Mouse (Mus musculus): ENCODE results near the gene Sept11. TPM values are rescaled to one million over a fixed set of nuclear protein-coding genes. Genes with fewer than 3 reads are reported as not detected.

Gene Sept11
- polyA plus RNA-seq, 1 experiment from 2014 or later: 172 TPM

DNA sequence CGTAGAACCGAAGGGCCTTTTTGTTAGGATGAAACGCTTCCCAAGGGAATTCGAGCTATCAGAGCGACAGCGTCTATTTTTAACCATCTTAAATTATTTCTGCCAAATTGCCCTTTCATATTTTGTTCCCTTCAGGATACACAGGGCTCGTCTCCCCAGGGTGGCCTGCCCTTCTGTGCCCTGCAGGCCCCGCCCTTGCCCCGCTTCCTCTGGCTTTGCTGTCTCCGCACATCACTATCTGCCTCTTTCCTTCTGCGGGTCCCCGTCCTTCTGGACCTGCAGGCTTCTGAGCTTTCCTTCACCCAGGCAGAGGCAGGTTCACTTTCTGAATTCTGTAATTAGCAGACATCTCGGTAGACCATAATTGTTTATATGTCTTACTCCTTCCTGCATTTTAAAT, 22.6 kb downstream of the Sept11 start:
- Histone ChIP-seq H3K27me3 (no peaks in the 10 kb centered on the region), H3K9me3 (no peaks in the 10 kb centered on the region), H3K9ac (replicated peaks) (no peak overlapping the region), H3K4me1 (replicated peaks) (peaks cover 15% of the 10 kb centered on the region), H3K4me3 (replicated peaks) (no peak overlapping the region), H3K4me2 (replicated peaks) (no peak overlapping the region), H3K36me3 (peaks cover 4% of the 10 kb centered on the region; the same call in 1 of the 2 replicates), H3K27ac (no peak overlapping the region)
- ATAC-seq: no peak
- WGBS: 86% methylated on average over 13 of the region's 13 CpGs

- 77% methylated on average over 8 of the region's 8 CpGs for WGBS
- H3K4me1 ChIP-seq (replicated peaks): peaks cover 15% of the 10 kb centered on the region
- no peak overlapping the region for H3K4me2 ChIP-seq (replicated peaks)
- no peaks in the 10 kb centered on the region for H3K27me3 ChIP-seq
- H3K9me3 ChIP-seq: no peaks in the 10 kb centered on the region
- H3K36me3 ChIP-seq: no peaks in the 10 kb centered on the region; the same call in 1 of the 2 replicates
- ATAC-seq: 0 out of 2 replicates have a peak, but pooled peaks have one; percentile 59
- H3K9ac ChIP-seq (replicated peaks): no peak overlapping the region
- H3K27ac ChIP-seq: no peak overlapping the region
- no peak overlapping the region for H3K4me3 ChIP-seq (replicated peaks)
Observed at GRCm38 (mm10) chr5:93117648-93118047, 24.4 kb downstream of the Sept11 start.

- Histone ChIP-seq H3K9me3 (no peaks in the 10 kb centered on the region), H3K4me2 (replicated peaks) (no peak overlapping the region), H3K27me3 (no peaks in the 10 kb centered on the region), H3K27ac (no peak overlapping the region), H3K4me3 (replicated peaks) (no peak overlapping the region), H3K4me1 (replicated peaks) (peaks cover 26% of the 10 kb centered on the region), H3K36me3 (no peaks in the 10 kb centered on the region), H3K9ac (replicated peaks) (no peak overlapping the region)
- no peak for ATAC-seq
- WGBS: 91% methylated on average over 8 of the region's 8 CpGs
Observed at GRCm38 (mm10) chr5:93121660-93122059, 28.4 kb downstream of the Sept11 start.

DNA sequence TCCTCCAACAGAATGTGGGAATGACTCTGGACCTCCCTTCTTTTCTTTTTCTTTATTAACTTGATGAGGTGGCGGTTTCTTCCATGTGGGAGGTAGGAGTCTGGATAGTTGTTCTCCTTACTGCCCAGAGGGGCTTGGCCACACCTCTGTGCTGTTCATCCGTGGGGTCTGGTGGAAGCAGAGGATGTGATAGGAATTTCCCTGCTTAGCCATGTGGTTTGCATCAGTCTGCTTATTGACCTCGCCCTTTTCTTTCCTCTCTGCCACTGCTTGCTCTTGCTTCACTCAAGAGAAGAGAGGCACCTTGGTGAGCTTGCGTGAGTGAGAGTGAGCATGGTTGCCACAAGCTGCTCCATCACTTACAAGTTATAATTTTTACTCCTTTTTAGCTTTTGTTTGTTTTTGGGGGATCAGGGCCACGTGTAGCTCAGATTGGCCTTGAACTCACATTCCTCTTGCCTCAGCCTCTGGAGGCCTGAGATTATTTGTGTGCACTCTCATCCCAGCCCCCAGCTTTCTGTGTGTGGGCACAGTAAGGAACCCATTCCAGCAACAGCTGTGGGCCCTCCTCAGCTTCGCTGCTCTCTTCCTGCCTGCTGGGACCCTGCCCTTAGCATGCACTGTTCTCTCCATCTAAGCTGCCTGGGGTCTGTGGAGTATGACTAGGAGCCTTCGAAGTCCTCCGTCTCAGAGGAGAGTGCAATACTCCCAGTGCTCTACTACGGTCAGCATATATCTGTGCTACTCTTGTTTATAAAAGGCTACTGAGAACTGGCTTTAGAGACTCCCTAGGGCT, 31.0 kb downstream of the Sept11 start:
- Histone ChIP-seq H3K27me3 (no peaks in the 10 kb centered on the region), H3K27ac (0 out of 2 replicates have a peak overlapping the region, but pooled peaks have one; percentile 11), H3K9me3 (no peaks in the 10 kb centered on the region), H3K4me3 (replicated peaks) (no peak overlapping the region), H3K4me1 (replicated peaks) (peaks cover 52% of the 10 kb centered on the region), H3K4me2 (replicated peaks) (no peak overlapping the region), H3K9ac (replicated peaks) (no peak overlapping the region; the same call in 1 of the 2 replicates), H3K36me3 (no peaks in the 10 kb centered on the region)
- no peak for ATAC-seq
- 65% methylated on average over 9 of the region's 9 CpGs for WGBS

- Histone ChIP-seq H3K27me3 (no peaks in the 10 kb centered on the region), H3K4me1 (replicated peaks) (peaks cover 63% of the 10 kb centered on the region), H3K9ac (replicated peaks) (no peak overlapping the region), H3K9me3 (no peaks in the 10 kb centered on the region), H3K4me2 (replicated peaks) (no peak overlapping the region), H3K36me3 (no peaks in the 10 kb centered on the region), H3K27ac (peak overlapping the region; percentile 79), H3K4me3 (replicated peaks) (no peak overlapping the region)
- WGBS: 91% methylated on average over 6 of the region's 6 CpGs
- ATAC-seq: no peak
Observed at GRCm38 (mm10) chr5:93125325-93125724, 32.1 kb downstream of the Sept11 start.

DNA sequence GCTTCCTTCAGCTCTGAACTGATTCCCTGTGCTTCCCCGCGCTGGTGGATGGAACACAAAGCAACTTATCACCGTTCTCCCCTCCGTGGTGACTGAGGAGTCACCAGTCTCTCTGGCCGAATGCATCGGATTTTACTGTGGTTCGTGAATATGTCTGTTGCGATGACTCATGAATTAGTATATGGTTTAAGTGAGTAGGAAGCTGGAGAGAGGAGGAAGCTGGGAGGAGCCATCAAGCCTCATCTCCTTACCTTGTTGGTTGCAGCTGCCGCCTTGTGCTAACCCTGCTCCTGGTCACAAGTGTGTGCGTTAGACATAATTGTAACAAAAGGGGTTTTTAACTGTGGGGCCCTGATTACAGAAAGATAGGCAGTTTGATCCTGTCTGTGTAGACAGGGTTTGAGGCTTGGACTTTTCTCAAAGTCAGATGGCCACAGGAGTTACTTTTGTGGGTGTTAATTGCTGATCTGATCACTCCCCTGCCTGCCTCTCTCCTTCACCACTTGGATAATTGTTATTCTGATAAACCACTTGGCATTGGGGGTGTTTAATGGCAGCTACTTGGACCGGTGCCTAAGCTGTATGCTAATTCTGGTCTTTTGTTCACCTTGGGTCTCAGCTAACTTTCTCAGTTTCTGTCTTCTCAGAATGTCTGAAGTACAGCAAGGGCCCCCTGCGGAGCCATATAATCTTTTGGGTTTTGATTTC, 33.1 kb downstream of the Sept11 start:
- peaks cover 74% of the 10 kb centered on the region for H3K4me1 ChIP-seq (replicated peaks)

GRCm38 (mm10) chr5:93126930-93127562, 33.8 kb downstream of the Sept11 start:
- H3K9ac ChIP-seq (replicated peaks): peak overlapping the region; percentile 51; the same call in 1 of the 2 replicates
- no peak overlapping the region for H3K4me3 ChIP-seq (replicated peaks)
- no peaks in the 10 kb centered on the region for H3K36me3 ChIP-seq
- 8% methylated on average over 4 of the region's 4 CpGs for WGBS
- no peaks in the 10 kb centered on the region for H3K9me3 ChIP-seq
- H3K4me2 ChIP-seq (replicated peaks): peak overlapping the region; percentile 17; the same call in 1 of the 2 replicates
- peaks cover 79% of the 10 kb centered on the region for H3K4me1 ChIP-seq (replicated peaks)
- no peaks in the 10 kb centered on the region for H3K27me3 ChIP-seq
- peak; percentile 37 for ATAC-seq
- H3K27ac ChIP-seq: peak overlapping the region; percentile 79

More for the DNA sequence above, 33.1 kb downstream of the Sept11 start:
- no peaks in the 10 kb centered on the region for H3K9me3 ChIP-seq
- 0 out of 2 replicates have a peak overlapping the region, but pooled peaks have one; percentile 7 for H3K4me2 ChIP-seq (replicated peaks)
- H3K4me3 ChIP-seq (replicated peaks): no peak overlapping the region
- no peak overlapping the region for H3K9ac ChIP-seq (replicated peaks)
- no peaks in the 10 kb centered on the region for H3K36me3 ChIP-seq
- peak overlapping the region; percentile 79 for H3K27ac ChIP-seq
- peak; percentile 49 for ATAC-seq
- H3K27me3 ChIP-seq: no peaks in the 10 kb centered on the region
- WGBS: 26% methylated on average over 12 of the region's 12 CpGs

DNA sequence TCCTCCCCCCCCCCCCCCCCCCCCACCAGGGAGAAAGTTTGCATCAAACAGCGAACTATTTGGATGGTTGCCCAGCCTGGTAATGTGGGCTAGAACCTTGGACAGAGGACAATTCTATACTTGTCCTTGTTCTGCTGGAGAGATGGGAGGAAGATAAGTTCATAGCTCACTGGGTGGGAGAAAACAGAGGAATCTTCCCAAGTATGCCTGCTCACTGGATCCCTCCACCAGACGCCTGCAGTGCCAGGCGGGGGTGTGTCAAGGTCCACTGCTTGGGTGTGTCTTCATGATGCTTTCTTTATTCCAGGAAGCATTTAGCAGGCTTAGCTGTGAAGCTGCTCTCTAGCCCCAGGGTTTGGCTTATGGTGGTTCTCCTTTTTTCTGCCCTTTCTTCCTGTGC, 34.5 kb downstream of the Sept11 start:
- Histone ChIP-seq H3K4me3 (replicated peaks) (no peak overlapping the region), H3K27me3 (no peaks in the 10 kb centered on the region), H3K27ac (peak overlapping the region; percentile 79), H3K4me1 (replicated peaks) (peaks cover 85% of the 10 kb centered on the region), H3K4me2 (replicated peaks) (peak overlapping the region; percentile 17; the same call in 1 of the 2 replicates), H3K9me3 (no peaks in the 10 kb centered on the region), H3K9ac (replicated peaks) (0 out of 2 replicates have a peak overlapping the region, but pooled peaks have one; percentile 12), H3K36me3 (no peaks in the 10 kb centered on the region)
- WGBS: 11% methylated on average over 3 of the region's 3 CpGs
- peak; percentile 38 for ATAC-seq

DNA sequence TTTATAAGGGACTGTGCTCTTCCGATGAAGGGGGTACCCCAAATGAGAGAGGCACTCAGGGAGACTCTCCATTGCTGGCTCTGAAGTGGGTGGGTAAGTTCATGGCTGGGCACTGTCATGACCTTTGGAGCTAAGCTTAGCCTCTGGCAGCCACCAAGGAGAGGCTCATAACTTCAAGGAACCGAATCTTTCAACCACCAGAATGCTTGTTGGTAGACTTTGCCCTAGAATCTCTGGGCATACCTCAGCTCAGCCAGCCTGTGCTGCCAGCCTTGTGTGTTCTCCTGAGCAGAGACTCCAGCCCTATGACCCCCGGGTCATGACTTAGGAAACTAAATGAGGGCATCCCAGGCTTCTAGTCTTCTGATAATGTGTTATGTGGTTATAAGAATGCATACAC, 35.5 kb downstream of the Sept11 start:
- H3K27ac ChIP-seq: peak overlapping the region; percentile 79
- H3K4me2 ChIP-seq (replicated peaks): no peak overlapping the region
- no peaks in the 10 kb centered on the region for H3K9me3 ChIP-seq
- H3K36me3 ChIP-seq: no peaks in the 10 kb centered on the region
- peaks cover 95% of the 10 kb centered on the region for H3K4me1 ChIP-seq (replicated peaks)
- no peak for ATAC-seq
- no peaks in the 10 kb centered on the region for H3K27me3 ChIP-seq
- no peak overlapping the region for H3K4me3 ChIP-seq (replicated peaks)
- no peak overlapping the region for H3K9ac ChIP-seq (replicated peaks)
- 75% methylated on average over 3 of the region's 3 CpGs for WGBS

DNA sequence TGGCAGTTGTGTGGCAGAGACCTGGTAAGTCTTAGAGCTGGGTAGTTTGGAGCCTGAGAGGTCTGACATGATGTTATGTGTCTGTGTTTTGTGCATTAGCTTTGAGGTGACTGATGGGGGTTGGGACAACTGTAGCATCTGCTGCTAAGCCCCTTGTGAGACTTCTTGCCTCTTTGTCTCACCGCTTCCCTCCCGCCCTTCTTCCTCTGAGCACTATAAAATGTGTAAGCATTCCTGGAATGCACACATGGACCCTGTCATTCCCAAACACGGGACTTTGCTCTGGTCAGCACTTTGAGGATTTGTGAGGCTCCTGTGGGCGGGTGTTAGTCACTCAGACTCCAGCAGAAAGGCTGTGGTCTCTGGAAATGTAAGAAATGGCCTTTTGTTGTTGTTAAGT, 36.7 kb downstream of the Sept11 start:
- Histone ChIP-seq H3K9me3 (no peaks in the 10 kb centered on the region), H3K4me3 (replicated peaks) (no peak overlapping the region), H3K9ac (replicated peaks) (no peak overlapping the region), H3K36me3 (no peaks in the 10 kb centered on the region), H3K4me1 (replicated peaks) (peaks cover 93% of the 10 kb centered on the region), H3K27me3 (no peaks in the 10 kb centered on the region), H3K4me2 (replicated peaks) (no peak overlapping the region), H3K27ac (0 out of 2 replicates have a peak overlapping the region, but pooled peaks have one; percentile 5)
- 11% methylated on average over 4 of the region's 4 CpGs for whole genome bisulfite sequencing
- no peak for ATAC-seq

DNA sequence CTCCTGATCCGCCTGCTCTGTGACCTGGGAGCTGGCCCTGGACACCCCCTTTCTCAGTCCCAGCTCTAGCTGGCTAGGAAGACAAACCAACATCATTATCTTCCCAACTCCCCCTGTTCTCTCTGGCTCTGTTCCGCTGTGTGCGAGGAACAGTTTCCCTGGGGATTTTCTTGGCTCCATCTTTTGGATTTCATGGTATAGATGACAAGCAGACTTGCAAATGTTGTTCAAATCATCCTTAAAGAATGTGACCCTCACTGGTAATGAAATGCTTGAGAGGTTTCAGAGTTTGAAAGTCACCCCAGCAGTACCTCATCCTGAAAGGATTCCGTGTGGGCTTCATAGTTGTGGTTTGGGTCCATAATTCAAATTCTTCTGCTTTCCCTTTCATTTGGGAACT, 38.2 kb downstream of the Sept11 start:
- H3K9me3 ChIP-seq: no peaks in the 10 kb centered on the region
- peaks cover 82% of the 10 kb centered on the region for H3K4me1 ChIP-seq (replicated peaks)
- no peak overlapping the region for H3K4me2 ChIP-seq (replicated peaks)
- no peak overlapping the region for H3K4me3 ChIP-seq (replicated peaks)
- no peak overlapping the region for H3K27ac ChIP-seq
- H3K27me3 ChIP-seq: no peaks in the 10 kb centered on the region
- H3K36me3 ChIP-seq: no peaks in the 10 kb centered on the region
- ATAC-seq: no peak
- WGBS: 60% methylated on average over 4 of the region's 4 CpGs
- H3K9ac ChIP-seq (replicated peaks): no peak overlapping the region

All from midbrain, embryonic 13.5 days (tissue).